Mouse (Mus musculus) embryonic fibroblast, embryonic 13.5 days (primary cell): ENCODE measurements at regions not wholly inside any gene's neighbourhood (a gene's known extent, or its start where the extent isn't known, plus 50 kb on each side); places are given as distances from the start of the nearest gene placed in this dataset.

ENCODE experiments used
- CTCF ChIP-seq: IDR thresholded peaks from 2 replicates; pipeline ENCODE4 v1.5.1; 2011; ENCODE audit warnings: mild to moderate bottlenecking, control low read depth, low read length, moderate library complexity, borderline replicate concordance; ENCODE audit not compliant: insufficient read depth
- POLR2A ChIP-seq: IDR thresholded peaks from 2 replicates; pipeline ENCODE4 v1.6.1; 2011; ENCODE audit warnings: low read depth, mild to moderate bottlenecking, control low read depth, low read length, moderate library complexity

GRCm38 (mm10) chr12:25223539-25223938 is 126.6 kb upstream of the Id2 start:
- no peak for TF ChIP-seq CTCF
- TF ChIP-seq POLR2A = no peak
